Mouse (Mus musculus): ENCODE measurements around the gene Pkd1. TPM values are rescaled to one million over a fixed set of nuclear protein-coding genes. Genes with fewer than 3 reads are reported as not detected.

Pkd1 gene
- polyA plus RNA-seq, 1 experiment = 25.5 TPM

DNA sequence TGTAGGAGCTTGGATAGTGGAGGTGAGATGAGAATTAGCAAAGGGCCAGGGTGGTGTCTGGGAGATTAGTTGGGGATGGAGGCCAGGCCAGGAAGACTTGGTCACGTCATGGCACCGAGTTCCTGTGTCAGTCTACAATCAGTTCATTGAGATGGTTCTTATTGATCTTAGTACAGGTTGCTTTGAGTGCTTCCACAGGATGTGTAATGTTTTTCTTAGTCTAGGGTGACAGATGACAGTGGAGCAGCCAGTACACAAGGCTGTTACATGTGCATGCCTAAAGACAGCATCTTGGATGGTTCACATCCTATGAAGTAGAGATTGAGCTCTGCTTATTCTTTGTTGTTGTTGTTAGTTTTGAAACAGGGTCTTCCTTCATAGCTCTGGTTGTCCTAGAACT is 12.0 kb downstream of the Pkd1 start:
- no peak for DNase-seq (ENCODE audit: low read depth, low spot score)
- 97% methylated on average over 2 of the region's 2 CpGs for WGBS

DNA sequence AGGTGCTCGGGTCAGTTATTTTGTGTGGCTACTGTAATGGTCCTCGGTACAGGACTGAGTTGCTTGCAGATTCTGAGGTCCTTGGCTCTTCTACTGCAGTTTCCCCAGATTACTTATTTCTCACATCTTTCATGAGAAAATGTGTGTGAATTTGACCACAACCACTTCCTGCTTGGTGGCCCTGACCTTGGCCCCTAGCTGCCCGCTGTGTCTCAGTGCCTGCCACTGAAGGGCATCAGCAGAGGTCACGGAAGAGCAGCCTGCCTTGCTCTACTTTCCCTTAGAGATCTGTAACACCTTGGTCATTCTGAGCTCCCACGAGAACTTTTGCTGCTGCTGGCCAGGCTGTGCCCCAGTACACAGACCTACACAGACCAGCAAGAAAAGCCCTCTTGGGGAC is 14.0 kb downstream of the Pkd1 start:
- WGBS = 76% methylated on average over 5 of the region's 5 CpGs
- DNase-seq (ENCODE audit: low read depth, low spot score) = no peak

DNA sequence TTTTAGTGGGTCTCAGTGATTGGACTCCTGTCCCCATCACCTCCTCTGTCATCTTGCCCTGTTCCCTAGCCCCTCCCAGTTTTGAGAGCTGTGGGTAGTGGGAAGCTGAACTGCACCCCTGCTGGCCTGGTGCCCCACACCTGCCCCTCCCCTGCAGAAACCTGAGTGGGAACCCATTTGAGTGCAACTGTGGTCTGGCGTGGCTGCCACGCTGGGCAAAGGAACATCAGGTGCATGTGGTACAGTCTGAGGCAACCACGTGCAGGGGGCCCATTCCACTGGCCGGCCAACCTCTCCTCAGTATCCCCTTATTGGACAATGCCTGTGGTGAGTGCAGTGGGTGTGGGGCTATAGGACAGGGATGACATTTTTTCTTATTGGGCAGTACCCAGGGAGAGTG is 14.8 kb downstream of the Pkd1 start:
- WGBS = 88% methylated on average over 4 of the region's 4 CpGs
- no peak for DNase-seq (ENCODE audit: low read depth, low spot score)

DNA sequence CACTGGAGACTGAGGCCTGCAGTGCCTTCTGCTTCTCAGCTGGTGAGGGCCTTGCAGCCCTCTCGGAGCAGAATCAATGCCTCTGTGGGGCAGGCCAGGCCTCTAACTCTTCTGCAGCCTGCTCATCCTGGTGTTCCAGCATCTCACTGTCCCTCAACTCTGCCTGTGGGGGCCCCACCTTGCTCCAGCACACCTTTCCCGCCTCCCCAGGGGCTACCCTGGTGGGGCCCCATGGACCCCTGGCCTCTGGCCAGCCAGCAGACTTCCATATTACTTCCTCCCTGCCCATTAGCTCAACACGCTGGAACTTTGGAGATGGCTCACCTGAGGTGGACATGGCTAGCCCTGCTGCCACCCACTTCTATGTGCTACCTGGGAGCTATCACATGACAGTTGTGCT is 15.5 kb downstream of the Pkd1 start:
- WGBS = 73% methylated on average over 3 of the region's 3 CpGs
- no peak for DNase-seq (ENCODE audit: low read depth, low spot score)

DNA sequence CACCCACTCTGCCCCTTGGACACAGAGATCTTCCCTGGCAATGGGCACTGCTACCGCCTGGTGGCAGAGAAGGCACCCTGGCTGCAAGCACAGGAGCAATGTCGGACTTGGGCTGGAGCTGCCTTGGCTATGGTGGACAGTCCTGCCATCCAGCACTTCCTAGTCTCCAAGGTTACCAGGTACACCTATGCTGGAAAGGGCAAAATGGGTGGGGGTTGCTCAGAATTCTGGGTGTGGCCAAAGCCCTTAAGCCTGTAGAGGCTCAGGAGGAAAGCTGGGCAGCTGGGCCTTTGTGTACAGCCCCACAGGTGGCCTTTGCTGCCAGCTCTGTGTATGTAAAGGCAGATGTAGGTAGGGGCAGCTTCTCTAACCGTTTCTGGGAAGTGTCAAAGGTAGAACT is 16.2 kb downstream of the Pkd1 start:
- WGBS = 80% methylated on average over 3 of the region's 3 CpGs

DNA sequence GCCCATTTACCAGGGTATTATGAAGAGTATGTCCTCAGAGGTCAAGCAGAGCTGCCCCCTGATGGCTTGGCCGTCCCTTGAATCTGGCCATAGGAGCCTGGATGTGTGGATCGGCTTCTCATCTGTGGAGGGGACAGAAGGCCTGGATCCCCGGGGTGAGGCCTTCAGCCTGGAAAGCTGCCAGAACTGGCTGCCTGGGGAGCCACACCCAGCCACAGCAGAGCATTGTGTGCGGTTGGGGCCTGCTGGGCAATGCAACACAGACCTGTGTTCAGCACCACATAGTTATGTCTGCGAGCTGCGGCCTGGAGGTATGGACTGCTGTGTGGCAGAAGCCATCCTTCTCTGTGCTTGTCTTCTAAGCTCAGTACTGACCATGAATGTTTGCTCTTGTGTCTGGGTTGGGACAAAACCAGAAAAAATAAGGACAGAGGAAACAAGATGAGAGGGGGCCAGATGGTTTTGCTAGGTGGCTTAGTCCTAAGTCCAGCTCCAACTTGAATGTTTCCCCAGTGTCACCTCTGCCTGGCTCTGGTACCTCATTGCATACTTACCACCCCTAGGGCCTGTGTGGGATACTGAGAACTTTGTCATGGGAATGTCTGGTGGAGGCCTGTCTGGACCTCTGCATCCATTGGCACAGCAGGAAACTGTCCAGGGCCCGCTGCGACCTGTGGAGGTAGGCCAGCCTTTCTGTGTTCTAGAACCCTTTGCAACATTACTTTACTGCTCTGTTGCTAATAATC is 17.6 kb downstream of the Pkd1 start:
- WGBS = 31% methylated on average over 8 of the region's 8 CpGs
- peak; percentile 53 for DNase-seq (ENCODE audit: low read depth, low spot score)

More for the DNA sequence above, 16.2 kb downstream of the Pkd1 start:
- DNase-seq (ENCODE audit: low read depth, low spot score) = no peak

DNA sequence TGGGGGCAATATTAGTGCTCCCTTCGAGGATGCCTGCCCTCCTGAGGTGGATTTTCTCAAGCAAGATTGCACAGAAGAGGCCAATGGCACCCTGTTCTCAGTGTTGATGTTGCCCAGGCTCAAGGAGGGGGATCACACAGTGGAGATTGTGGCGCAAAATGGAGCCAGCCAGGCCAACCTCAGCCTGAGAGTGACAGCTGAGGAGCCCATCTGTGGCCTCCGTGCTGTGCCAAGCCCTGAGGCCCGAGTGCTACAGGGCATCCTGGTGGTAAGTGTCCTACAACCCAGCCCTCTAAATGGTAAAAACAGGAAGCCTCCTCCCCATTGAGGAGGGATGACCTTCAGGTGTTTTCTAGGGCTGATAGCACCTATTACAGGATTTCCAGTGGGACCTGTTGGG is 20.2 kb downstream of the Pkd1 start:
- WGBS = 84% methylated on average over 4 of the region's 4 CpGs

DNA sequence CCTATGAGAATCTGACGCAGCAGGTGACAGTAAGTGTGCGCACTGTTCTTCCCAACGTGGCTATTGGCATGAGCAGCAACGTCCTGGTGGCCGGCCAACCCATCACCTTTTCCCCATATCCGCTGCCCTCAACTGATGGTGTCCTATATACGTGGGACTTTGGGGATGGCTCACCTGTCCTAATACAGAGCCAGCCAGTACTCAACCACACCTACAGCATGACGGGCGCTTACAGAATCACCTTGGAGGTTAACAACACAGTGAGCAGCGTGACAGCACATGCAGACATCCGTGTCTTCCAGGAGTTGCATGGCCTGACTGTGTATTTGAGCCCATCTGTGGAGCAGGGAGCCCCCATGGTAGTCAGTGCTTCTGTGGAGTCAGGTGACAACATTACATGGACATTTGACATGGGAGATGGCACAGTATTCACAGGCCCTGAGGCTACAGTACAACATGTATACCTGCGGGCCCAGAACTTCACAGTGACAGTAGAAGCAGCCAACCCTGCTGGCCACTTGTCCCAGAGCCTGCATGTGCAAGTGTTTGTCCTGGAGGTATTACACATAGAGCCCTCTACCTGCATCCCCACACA is 23.1 kb downstream of the Pkd1 start:
- 91% methylated on average over 12 of the region's 12 CpGs for WGBS
- no peak for DNase-seq (ENCODE audit: low read depth, low spot score)

More for the DNA sequence above, 20.2 kb downstream of the Pkd1 start:
- no peak for DNase-seq (ENCODE audit: low read depth, low spot score)

DNA sequence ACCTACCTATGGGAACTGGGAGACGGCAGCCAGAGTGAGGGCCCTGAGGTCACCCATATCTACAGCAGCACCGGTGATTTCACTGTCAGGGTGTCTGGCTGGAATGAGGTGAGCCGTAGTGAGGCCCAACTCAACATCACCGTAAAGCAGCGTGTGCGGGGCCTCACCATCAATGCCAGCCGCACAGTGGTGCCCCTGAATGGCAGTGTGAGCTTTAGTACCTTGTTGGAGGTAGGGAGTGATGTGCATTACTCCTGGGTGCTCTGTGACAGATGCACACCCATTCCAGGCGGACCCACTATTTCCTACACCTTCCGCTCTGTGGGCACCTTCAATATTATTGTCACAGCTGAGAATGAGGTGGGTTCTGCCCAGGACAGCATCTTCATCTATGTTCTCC is 24.2 kb downstream of the Pkd1 start:
- DNase-seq (ENCODE audit: low read depth, low spot score) = no peak
- 96% methylated on average over 9 of the region's 9 CpGs for WGBS

DNA sequence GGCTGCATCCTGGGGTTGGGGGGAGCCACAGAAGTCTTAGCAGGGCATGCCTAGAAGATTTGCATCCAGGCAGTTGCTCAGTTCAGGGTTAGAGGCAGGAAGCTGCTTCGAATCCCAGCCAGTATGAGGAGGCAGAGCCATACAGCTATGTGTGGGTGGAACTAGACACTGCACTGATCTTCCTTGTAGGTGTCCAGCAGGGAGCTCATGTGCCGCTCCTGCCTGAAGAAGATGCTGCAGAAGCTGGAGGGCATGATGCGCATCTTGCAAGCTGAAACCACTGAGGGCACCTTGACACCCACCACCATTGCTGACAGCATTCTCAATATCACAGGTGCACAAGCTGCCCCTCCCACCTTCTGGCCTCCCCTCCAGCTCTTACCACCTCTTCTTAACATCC is 29.9 kb downstream of the Pkd1 start:
- 91% methylated on average over 3 of the region's 3 CpGs for WGBS
- no peak for DNase-seq (ENCODE audit: low read depth, low spot score)

DNA sequence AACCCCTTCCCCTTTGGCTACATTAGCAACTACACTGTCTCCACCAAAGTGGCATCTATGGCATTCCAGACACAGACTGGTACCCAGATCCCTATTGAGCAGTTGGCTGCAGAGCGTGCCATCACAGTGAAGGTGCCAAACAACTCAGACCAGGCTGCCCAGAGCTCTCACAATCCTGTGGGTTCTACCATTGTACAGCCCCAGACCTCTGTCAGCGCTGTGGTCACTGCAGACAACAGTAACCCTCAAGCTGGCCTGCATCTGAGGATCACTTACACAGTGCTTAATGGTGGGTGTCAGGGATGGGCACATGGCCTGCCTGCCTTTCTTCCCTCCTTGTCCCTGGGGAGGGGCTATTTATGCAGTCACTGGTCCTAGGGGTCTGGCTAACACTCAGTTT is 30.7 kb downstream of the Pkd1 start:
- 99% methylated on average over 2 of the region's 2 CpGs for WGBS
- DNase-seq (ENCODE audit: low read depth, low spot score) = no peak

DNA sequence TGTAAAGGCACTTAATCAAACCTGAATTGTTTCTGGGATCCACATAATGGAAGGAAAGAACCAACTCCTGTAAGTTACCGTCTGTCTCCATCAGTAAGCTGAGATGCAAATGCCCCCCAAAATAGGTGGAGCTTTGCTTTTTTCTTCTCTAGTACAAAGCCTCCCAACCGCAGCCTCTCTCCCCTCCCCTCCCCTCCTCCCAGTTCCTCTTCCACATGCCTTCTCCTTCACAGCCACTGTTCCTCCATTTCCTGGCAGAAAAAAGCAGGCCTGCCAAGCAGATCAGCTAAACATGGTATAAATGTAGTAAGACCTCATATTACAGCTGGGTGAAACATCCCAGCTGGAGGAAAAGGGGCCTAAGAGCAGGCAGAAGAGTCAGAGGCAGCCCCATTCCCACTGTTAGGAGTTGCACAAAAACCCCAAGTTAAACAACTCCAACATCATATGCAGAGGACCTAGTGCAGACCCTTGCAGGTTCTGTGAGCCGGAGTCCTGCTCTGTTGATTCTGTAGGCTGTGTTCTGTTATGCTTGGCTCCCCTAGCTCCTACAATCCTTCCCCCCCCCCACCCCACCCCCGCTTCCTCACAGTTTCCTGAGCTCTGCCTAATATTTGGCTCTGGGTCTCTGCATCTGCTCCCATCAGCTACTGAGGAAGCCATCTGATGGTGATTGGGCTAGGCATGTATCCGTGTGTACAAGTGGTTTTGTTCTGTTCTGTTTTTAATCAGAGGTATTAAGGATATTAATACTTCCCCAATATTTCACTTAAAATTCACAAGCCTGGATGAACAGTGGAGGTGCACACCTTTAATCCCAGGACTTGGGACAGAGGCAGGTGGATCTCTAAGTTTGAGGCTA is 34.2 kb downstream of the Pkd1 start:
- WGBS = 72% methylated on average over 5 of the region's 5 CpGs
- DNase-seq (ENCODE audit: low read depth, low spot score) = no peak

DNA sequence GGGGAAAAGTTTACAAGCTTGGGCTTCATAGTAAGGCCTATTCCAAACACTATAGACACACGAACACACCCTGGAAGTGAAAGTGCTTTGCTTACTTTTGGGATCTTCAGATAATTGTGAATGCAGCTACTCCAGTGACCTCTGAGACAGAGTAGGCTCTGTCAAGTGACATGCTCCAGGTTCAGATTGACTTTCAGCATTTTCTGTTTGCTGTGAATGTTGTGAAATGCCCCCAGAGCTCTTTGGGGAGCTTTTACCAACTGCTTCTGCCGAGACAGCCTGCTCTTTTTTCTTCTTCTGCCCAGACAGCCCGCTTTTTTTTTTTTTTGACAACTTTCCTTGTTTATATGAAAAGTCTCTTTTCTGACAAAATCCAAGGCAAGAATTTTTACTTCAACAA is 34.9 kb downstream of the Pkd1 start:
- 43% methylated on average over 3 of the region's 3 CpGs for WGBS
- no peak for DNase-seq (ENCODE audit: low read depth, low spot score)

DNA sequence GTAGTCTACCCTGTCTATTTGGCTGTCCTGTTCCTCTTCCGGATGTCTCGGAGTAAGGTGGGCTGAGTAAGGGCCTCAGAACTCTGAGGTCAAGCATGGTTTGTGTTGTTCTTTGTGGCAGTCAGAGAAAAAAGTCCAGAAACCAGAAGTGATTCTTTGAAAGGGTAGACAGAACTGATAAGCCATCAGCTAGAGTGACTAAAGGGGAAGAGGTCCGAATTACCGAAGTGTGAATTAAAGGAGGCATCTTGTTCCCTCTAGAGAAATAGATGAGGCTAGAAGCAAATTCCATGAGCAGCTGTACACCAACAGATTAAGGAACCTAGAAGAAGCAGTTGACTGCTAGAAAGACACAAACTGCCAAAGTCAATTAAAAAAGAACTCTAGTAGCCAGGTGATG is 36.9 kb downstream of the Pkd1 start:
- 95% methylated on average over 4 of the region's 4 CpGs for WGBS
- DNase-seq (ENCODE audit: low read depth, low spot score) = no peak

DNA sequence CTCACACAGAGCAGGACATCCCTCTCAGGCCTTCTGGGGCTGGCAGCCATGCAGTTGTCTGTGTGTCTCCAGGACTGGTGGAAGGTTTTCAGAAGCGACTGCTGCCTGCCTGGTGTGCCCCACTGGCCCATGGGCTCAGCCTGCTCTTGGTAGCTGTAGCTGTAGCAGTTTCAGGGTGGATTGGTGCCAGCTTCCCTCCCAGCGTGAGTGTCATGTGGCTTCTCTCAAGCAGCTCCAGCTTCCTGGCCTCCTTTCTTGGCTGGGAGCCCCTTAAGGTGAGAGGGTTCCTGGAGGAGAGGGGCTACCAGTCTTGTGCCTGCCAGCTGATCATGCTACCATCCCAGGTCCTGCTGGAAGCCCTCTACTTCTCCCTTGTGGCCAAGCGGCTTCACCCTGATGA is 41.3 kb downstream of the Pkd1 start:
- 78% methylated on average over 3 of the region's 3 CpGs for WGBS
- DNase-seq (ENCODE audit: low read depth, low spot score) = no peak

DNA sequence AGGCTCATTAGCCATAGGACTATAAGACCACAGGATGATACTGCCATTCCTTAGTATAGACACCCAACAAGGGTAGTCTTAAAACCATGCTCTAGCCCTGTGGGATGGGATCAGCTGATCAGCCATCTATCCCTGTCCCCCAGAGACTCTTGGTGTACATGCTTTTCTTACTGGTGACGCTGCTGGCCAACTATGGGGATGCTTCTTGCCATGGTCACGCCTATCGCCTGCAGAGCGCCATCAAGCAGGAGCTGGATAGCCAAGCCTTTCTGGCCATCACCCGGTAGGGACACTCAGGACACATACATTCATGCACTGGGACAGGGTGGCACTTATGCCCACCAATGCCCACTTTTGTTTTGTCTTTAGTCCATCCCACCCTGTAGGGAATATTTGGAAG is 42.1 kb downstream of the Pkd1 start:
- WGBS = 97% methylated on average over 5 of the region's 5 CpGs
- no peak for DNase-seq (ENCODE audit: low read depth, low spot score)

DNA sequence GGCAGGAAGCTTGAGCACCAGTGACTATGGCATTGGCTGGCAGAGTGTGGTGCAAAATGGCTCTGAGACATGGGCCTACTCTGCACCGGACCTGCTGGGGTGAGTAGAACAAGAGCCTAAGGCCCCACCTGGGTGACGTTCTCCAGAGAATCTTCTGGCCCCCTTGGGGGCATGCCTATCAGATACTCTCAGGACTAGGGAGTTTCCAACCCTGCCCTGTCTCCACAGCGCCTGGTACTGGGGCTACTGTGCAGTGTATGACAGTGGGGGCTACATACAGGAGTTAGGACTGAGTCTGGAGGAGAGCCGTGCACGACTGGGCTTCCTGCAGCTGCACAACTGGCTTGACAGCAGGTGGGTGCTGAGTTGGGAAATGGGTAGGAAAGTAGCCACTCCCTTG is 43.6 kb downstream of the Pkd1 start:
- no peak for DNase-seq (ENCODE audit: low read depth, low spot score)
- WGBS = 82% methylated on average over 5 of the region's 5 CpGs

DNA sequence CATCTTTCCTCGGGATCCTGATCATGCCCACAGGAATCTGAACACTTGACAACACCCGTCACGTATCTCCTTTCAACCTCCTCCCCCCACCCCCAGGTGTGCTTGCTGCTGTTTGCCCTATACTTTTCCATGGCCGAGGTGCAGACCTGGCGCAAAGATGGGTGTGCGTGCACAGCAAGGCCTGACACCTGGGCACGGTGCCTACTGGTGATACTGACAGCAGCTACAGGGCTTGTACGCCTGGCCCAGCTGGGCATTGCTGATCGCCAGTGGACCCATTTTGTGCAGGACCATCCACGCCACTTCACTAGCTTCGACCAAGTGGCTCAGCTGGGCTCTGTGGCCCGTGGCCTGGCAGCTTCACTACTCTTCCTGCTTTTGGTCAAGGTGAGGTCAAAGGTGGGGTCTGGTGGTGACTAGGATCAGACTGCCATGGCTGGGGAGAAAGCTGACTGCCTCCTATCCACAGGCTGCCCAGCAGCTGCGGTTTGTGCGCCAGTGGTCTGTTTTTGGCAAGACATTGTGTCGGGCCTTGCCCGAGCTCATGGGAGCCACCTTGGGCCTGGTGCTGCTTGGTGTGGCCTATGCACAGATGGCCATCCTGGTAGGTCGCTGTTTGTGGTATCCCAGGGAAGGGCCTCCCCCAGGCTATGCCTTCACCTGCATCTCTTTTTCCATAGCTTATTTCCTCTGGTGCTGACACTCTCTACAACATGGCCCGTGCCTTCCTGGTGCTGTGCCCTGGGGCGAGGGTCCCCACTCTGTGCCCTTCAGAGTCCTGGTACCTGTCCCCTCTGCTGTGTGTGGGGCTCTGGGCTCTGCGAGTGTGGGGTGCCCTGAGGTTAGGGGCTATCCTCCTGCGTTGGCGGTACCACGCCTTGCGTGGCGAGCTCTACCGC is 44.6 kb downstream of the Pkd1 start:
- 89% methylated on average over 26 of the region's 26 CpGs for WGBS

DNA sequence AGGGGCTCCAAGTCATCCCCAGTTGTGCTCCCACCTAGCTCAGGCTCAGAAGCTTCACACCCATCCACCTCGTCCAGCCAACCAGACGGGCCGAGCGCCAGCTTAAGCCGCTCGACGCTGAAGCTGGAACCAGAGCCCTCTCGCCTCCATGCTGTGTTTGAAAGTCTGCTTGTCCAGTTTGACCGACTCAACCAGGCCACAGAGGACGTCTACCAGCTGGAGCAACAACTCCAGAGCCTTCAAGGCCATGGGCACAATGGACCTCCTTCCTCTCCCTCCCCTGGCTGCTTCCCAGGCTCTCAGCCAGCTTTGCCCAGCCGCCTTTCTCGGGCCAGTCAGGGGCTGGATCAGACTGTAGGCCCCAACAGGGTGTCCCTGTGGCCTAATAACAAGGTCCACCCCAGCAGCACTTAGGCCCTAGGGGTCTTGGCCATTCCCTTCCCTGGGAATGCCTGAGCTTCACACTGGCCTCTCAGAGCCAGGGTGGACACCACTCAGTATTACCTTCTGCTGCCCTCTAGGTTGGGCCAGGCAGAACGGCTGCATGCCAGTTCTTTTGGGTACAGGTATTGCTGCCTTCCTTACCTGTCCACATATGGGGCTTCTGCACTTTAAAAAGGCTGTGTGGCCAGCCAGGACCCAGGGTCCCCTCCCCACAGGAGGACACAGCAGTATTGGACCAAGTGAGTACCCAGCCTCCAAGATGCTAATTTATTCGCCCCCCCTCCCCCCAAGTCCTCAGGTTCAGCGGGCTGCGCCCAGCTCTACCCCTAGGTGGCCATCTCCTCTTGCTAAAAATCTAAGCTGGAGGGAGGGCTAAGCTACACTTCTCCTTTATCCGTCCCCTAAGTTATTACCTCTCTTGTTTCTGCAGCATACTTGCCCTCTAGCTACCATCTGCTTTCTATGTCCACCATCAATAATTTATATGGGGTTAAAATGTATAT is 45.8 kb downstream of the Pkd1 start:
- WGBS = 69% methylated on average over 17 of the region's 17 CpGs
- no peak for DNase-seq (ENCODE audit: low read depth, low spot score)

More for the DNA sequence above, 44.6 kb downstream of the Pkd1 start:
- DNase-seq (ENCODE audit: low read depth, low spot score) = no peak

All from large intestine, adult 2 months (tissue).